Mouse (Mus musculus) heart, adult 9 months (tissue): ENCODE data around the gene Rbbp6.
A peak's percentile ranks its signal among the peaks of the same experiment; 100 is the strongest.

Source experiments
- DNase-seq, 2 experiments: peaks; one replicate each; pipeline ENCODE4 v3.0.0; 2022; ENCODE audit warnings: low spot score in 2 of 2

The Rbbp6 gene

GRCm38 (mm10) chr7:122970864-122971420 is 5.5 kb downstream of the Rbbp6 start:
- DNase-seq: no peak

DNA sequence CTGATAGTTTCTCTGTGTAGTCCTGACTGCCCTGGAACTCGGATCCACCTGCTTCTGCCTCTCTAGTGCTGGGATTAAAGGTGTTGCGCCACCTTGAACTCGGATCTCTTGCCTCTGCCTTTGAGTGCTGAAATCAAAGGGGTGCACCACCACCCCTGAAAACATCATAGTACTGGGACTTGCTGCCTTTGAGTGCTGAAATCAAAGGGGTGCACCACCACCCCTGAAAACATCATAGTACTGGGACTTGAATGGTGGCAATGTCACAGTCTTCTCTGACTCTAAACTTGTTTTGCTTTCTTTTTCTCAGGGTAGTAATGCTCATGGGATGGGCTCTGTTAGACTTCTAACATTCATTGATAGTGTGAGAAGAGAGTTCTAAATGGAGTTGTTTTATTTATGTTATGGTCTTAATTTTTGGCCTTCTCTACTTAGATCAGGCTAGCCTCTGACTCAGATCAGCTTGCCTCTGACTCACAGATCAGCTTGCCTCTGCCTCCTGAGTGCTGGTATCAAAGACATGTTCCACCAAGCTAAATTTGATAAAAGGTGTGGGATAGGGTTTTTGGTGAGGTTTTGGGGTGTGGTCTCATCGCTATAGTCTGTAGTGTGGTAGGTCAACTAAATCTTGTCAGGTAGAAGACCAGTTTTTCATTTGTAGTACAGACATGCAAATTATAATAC is 6.7 kb downstream of the Rbbp6 start:
- DNase-seq: no peak

GRCm38 (mm10) chr7:122979514-122979913 is 14.0 kb downstream of the Rbbp6 start:
- DNase-seq: no peak

- DNase-seq: no peak
Observed at GRCm38 (mm10) chr7:122998189-122998588, 32.7 kb downstream of the Rbbp6 start.

GRCm38 (mm10) chr7:122999871-123000396 is 34.4 kb downstream of the Rbbp6 start:
- DNase-seq: peak; percentile 24 to 59

- DNase-seq: no peak
Observed at GRCm38 (mm10) chr7:123000796-123001195, 35.3 kb downstream of the Rbbp6 start.

DNA sequence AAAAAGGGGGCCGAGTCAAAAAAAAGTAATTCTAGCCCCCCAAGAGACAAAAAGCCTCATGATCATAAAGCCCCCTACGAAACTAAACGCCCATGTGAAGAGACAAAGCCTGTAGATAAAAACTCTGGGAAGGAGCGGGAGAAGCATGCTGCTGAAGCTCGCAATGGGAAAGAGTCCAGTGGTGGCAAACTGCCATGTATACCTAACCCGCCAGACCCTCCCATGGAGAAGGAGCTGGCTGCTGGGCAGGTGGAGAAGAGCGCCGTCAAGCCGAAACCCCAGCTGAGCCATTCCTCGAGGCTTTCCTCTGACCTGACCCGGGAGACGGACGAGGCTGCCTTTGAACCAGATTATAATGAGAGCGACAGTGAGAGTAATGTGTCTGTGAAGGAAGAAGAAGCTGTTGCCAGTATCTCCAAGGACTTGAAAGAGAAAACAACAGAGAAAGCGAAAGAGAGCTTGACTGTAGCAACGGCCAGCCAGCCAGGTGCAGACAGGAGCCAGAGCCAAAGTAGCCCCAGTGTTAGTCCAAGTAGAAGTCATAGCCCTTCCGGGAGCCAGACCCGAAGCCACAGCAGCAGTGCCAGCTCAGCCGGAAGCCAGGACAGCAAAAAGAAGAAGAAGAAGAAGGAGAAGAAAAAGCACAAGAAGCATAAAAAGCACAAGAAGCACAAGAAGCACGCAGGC is 36.0 kb downstream of the Rbbp6 start:
- DNase-seq: peak; percentile 15 to 38

DNA sequence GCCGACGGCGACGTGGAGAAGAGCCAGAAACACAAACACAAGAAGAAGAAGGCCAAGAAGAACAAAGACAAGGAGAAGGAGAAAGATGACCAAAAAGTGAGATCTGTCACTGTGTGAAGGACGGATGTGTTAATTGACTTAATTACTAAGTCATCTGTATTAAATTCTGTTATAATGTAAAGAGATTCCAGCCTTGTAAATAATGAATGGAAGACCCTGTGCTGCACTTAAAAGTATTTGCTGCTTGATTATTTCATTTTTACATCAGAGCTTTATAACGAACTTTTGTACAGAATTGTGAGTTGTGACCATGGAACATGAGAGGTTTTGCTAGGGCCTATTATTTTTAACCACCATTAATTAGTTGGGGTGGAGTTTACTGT is 36.5 kb downstream of the Rbbp6 start:
- no peak for DNase-seq

DNA sequence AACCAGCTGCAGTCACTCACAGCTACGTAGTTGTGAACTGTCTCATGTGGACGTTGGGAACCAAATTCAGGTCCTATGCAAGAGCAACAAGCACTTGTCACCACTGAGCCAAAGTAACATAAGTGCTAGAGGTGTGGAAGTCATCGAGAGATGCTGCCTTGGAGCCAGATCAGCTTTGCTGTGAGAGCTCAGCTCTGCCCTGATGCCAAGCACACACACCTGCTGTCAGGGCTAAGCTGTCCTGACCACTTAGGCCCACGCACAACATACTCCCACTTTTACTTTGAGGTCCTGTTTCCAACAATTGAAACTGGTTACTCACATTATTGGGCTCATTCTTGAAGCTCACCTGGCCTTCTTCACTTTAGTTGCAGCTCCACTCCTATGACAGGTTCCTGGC is 37.7 kb downstream of the Rbbp6 start:
- no peak for DNase-seq

DNA sequence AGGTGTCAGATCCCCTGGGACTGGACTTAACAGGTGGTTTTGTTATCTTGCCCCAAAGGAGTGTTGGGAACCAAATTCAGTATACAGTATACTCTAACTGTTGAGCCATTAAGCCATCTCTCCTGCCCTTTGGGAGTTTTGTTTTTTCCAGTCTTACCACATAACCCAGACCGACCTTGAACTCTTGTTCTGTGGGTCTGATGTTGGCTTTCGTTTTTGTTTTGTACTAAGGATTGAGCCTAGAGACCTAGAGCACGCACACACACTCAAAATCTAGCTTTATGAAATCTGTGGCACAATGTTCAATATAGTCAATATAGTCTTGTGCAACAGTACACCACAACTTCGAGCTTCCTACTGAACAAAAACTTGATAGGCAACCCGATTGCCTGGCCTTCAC is 39.0 kb downstream of the Rbbp6 start:
- DNase-seq: no peak

- DNase-seq: no peak
Observed at GRCm38 (mm10) chr7:123006251-123006650, 40.8 kb downstream of the Rbbp6 start.

GRCm38 (mm10) chr7:123007743-123008142 is 42.3 kb downstream of the Rbbp6 start:
- DNase-seq: no peak

GRCm38 (mm10) chr7:123013466-123013865 is 48.0 kb downstream of the Rbbp6 start:
- no peak for DNase-seq

GRCm38 (mm10) chr7:123014729-123015128 is 49.2 kb downstream of the Rbbp6 start:
- no peak for DNase-seq

- DNase-seq: no peak
Observed at GRCm38 (mm10) chr7:123017627-123018026, 52.1 kb downstream of the Rbbp6 start.

- DNase-seq: no peak
Observed at GRCm38 (mm10) chr7:123025123-123025522, 59.6 kb downstream of the Rbbp6 start.

GRCm38 (mm10) chr7:123030295-123030694 is 64.8 kb downstream of the Rbbp6 start:
- no peak for DNase-seq

DNA sequence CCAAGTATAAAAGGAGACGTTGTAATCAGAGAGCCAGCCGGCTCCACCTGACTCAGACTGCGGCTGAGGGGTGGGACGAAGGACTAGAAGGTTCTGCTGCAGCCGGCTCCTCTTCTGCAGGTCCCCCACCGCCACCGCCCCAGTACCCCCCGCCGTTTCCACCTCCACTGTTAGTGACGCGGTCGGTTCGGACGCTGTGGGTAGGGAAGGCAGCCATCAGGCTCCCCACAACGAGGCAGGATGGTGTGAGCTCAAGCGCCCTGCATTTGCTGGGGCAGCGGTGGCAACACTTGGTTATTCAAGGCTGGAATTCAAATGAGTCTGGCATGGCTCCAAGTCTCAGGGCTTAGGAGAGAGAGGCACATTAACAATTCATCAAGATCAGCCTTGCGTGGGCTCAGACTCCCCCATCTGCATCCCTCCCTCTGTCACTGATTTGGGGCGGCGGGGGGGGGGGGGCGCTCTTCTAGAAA is 65.3 kb downstream of the Rbbp6 start:
- DNase-seq: peak in 1 of 2 experiments; percentile 21

DNA sequence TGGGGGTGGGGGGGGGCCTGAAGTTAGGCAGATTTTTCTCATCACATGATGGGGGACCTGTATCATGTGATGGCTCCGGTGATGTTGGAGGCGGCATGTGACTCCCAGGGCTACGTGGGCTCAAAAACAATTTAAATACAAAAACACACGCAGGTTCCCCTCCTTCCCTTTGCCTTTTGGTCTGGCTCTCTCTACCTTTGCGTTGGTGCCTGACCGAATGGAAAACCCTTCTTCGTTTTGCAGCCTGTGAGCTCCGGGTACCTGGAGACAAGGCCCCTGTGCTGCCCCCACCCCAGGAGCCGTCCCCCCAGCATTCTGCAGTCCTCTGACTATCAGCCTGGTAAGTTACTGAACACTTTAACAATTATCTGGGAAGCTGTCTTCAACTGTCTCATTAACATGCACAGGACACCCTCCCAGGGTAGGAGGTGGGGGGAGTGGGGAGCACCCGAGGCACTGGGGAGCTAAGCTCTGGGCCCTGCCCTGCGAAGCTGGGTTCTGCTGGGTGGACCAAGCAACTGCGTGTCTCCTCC is 65.8 kb downstream of the Rbbp6 start:
- DNase-seq: no peak

DNA sequence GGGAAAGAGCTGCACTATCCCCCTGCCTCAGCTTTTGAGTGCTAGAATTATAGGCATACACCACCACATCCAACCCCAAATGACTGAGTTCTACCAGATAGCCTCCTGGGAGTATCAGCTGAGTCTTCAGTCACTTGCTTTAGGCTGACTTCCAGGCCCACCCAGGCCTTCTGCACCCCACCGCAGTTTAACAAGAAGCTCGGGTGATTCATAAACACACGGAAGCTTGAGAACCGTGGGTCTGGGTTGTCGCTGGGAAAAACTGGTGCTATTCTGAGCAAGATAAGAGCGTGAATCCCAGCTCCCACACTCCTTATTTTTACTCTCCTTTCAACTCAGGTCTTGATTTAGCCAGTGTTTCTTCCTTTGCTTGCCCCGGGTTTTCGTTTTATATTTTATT is 69.8 kb downstream of the Rbbp6 start:
- no peak for DNase-seq

DNA sequence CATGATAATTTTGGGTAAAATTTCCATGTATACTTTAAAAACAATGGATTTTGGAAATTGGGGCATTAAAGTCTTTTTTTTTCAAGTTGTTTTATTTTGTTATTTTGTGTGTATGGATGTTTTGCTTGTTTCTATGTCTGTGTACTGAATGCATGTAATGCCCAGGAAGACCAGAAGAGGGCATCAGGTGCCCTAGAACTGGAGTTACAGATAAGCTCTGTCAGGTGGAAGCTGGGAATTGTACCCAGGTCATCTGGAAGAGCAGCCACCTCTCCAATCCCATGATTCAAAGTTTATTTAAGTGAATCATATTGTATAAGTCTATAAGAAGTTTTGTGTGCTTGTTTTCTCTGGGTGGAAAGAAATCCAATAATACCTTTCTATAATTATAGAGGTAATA is 73.8 kb downstream of the Rbbp6 start:
- no peak for DNase-seq

DNA sequence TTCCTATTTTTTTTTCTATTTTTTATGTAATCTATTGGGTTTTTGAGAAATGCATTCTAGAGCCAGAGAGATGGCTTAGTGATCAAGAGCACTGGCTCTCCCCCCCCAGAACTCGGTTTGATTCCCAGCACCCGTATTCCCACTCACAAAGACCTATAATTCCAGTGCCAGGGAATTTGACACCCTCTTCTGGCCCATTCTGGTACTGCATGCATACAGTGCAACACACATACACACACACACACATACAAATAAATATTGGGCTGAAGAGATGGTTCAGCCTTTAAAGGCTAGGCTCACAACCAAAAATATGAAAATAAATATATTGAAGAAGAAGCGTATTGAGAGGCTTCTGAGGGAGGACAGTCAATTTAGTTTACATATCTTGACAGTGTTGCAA is 79.7 kb downstream of the Rbbp6 start:
- DNase-seq: no peak
